Mouse (Mus musculus) forebrain, postnatal 0 days (tissue): ENCODE data around the gene Tinagl1. TPM values are rescaled to one million over a fixed set of nuclear protein-coding genes. Genes with fewer than 3 reads are reported as not detected.

Source experiments
- ATAC-seq: fragments of 200-750 bp; cut with Nextera tagmentation; 2 replicates; pipeline ENCODE4 v1.8.0; 2017; ENCODE audit warnings: mild to moderate bottlenecking, moderate library complexity
- DNase-seq: peaks from one replicate; pipeline ENCODE4 v3.0.0-alpha.2; 2015
- H3K27ac ChIP-seq: fragments of 300-500 bp; sonication (generic); 2 replicates; pipeline ENCODE4 v1.5.1; 2014; ENCODE audit warnings: low read depth, mild to moderate bottlenecking, antibody characterized with exemption, low read length, moderate library complexity, mixed read lengths
- H3K27me3 ChIP-seq: fragments of 300-500 bp; sonication (generic); 2 replicates; pipeline ENCODE4 v1.6.1; 2014; ENCODE audit warnings: mild to moderate bottlenecking, low read length, mixed read lengths; ENCODE audit not compliant: insufficient read depth
- H3K36me3 ChIP-seq: fragments of 300-500 bp; sonication (generic); 2 replicates; pipeline ENCODE4 v1.6.1; 2014; ENCODE audit warnings: mild to moderate bottlenecking, moderate library complexity; ENCODE audit not compliant: insufficient read depth
- H3K4me1 ChIP-seq: fragments of 300-500 bp; sonication (generic); 2 replicates; pipeline ENCODE4 v1.6.1; 2014; ENCODE audit warnings: antibody characterized with exemption; ENCODE audit not compliant: insufficient read depth
- H3K4me2 ChIP-seq: fragments of 300-500 bp; sonication (generic); 2 replicates; pipeline ENCODE4 v1.6.1; 2014; ENCODE audit warnings: low read depth, mild to moderate bottlenecking, moderate library complexity
- H3K4me3 ChIP-seq: fragments of 300-500 bp; sonication (generic); 2 replicates; pipeline ENCODE4 v1.5.1; 2014; ENCODE audit warnings: low read depth, low read length, mixed read lengths
- H3K9ac ChIP-seq: fragments of 300-500 bp; sonication (generic); 2 replicates; pipeline ENCODE4 v1.6.1; 2014; ENCODE audit warnings: mild to moderate bottlenecking
- H3K9me3 ChIP-seq: fragments of 300-500 bp; sonication (generic); 2 replicates; pipeline ENCODE4 v1.6.1; 2016; ENCODE audit warnings: low read length
- CTCF ChIP-seq: sonication (generic); IDR thresholded peaks from 2 replicates; pipeline ENCODE4 v1.5.1; 2016; ENCODE audit warnings: antibody characterized with exemption, control low read depth, low read depth
- WGBS: fragments of 180-500 bp; shearing (Covaris S2); extraction: QIAGEN DNeasy Blood & Tissue Kit; methylation state at CpG from one replicate; pipeline ENCODE4 v1.1.7; 2014; 5-methylcytosine and 5-hydroxymethylcytosine counted together
- polyA plus RNA-seq: library from polyadenylated mRNA; unstranded; fragments of >200 nt; fragmentation: Nextera tagmentation; extraction: Ambion mirVana; gene quantifications from 2 replicates; pipeline ENCODE4 v1.2.1, GENCODE M21; 2015
- total RNA-seq: library from RNA; depleted of rRNA; stranded (reverse); fragments of >200 nt; gene quantifications from 2 replicates; pipeline ENCODE4 v1.2.3, GENCODE M21; 2014

The Tinagl1 gene
- total and polyA plus RNA-seq, 2 experiments from 2014 or later, result 4.5 to 6.7 TPM

- H3K4me3 ChIP-seq, result no peak overlapping the region
- DNase-seq (no peak), ATAC-seq (no peak)
- no peak overlapping the region for H3K27ac ChIP-seq
- H3K27me3 ChIP-seq, result peaks cover 15% of the 10 kb centered on the region; the same call in 1 of the 2 replicates
- no peaks in the 10 kb centered on the region for H3K36me3 ChIP-seq
- no peak for TF ChIP-seq CTCF
- WGBS, result 69% methylated on average over 8 of the region's 8 CpGs
- H3K9ac ChIP-seq, result no peak overlapping the region
- no peak overlapping the region for H3K4me2 ChIP-seq
- H3K9me3 ChIP-seq, result no peaks in the 10 kb centered on the region
- no peaks in the 10 kb centered on the region for H3K4me1 ChIP-seq
These were observed 8.3 kb downstream of the Tinagl1 start for GRCm38 (mm10) chr4:130166592-130166991.

GRCm38 (mm10) chr4:130166061-130166460 is 8.9 kb downstream of the Tinagl1 start:
- Histone ChIP-seq H3K9me3 (no peaks in the 10 kb centered on the region), H3K4me1 (no peaks in the 10 kb centered on the region)
- 79% methylated on average over 18 of the region's 18 CpGs for WGBS

GRCm38 (mm10) chr4:130164121-130164520 is 10.8 kb downstream of the Tinagl1 start:
- Histone ChIP-seq H3K4me2 (no peak overlapping the region), H3K4me3 (no peak overlapping the region), H3K36me3 (no peaks in the 10 kb centered on the region), H3K9ac (no peak overlapping the region), H3K4me1 (no peaks in the 10 kb centered on the region), H3K27ac (no peak overlapping the region), H3K9me3 (no peaks in the 10 kb centered on the region), H3K27me3 (peaks cover 15% of the 10 kb centered on the region; the same call in 1 of the 2 replicates)
- DNase-seq (no peak), ATAC-seq (no peak)
- WGBS, result 71% methylated on average over 6 of the region's 6 CpGs
- no peak for TF ChIP-seq CTCF

More at GRCm38 (mm10) chr4:130166061-130166460, 8.9 kb downstream of the Tinagl1 start:
- peaks cover 15% of the 10 kb centered on the region; the same call in 1 of the 2 replicates for H3K27me3 ChIP-seq
- no peak for DNase-seq
- no peak for ATAC-seq
- H3K27ac ChIP-seq, result no peak overlapping the region
- no peak overlapping the region for H3K9ac ChIP-seq
- H3K4me2 ChIP-seq, result no peak overlapping the region
- no peak for TF ChIP-seq CTCF
- H3K36me3 ChIP-seq, result no peaks in the 10 kb centered on the region
- H3K4me3 ChIP-seq, result no peak overlapping the region

GRCm38 (mm10) chr4:130163391-130163861 is 11.5 kb downstream of the Tinagl1 start:
- Histone ChIP-seq H3K27me3 (peaks cover 15% of the 10 kb centered on the region; the same call in 1 of the 2 replicates), H3K4me1 (no peaks in the 10 kb centered on the region), H3K4me2 (no peak overlapping the region), H3K9me3 (no peaks in the 10 kb centered on the region), H3K9ac (no peak overlapping the region), H3K36me3 (no peaks in the 10 kb centered on the region), H3K4me3 (no peak overlapping the region), H3K27ac (no peak overlapping the region)
- no peak for DNase-seq
- ATAC-seq, result no peak
- no peak for TF ChIP-seq CTCF
- 9% methylated on average over 20 of the region's 20 CpGs for WGBS

GRCm38 (mm10) chr4:130161349-130161748 is 13.6 kb downstream of the Tinagl1 start:
- Histone ChIP-seq H3K9me3 (no peaks in the 10 kb centered on the region), H3K4me2 (no peak overlapping the region), H3K9ac (no peak overlapping the region), H3K27me3 (peaks cover 15% of the 10 kb centered on the region; the same call in 1 of the 2 replicates), H3K27ac (no peak overlapping the region), H3K36me3 (no peaks in the 10 kb centered on the region), H3K4me1 (no peaks in the 10 kb centered on the region), H3K4me3 (no peak overlapping the region)
- 14% methylated on average over 4 of the region's 4 CpGs for WGBS
- no peak for DNase-seq
- no peak for TF ChIP-seq CTCF
- ATAC-seq, result no peak

- no peak overlapping the region for H3K27ac ChIP-seq
- no peak overlapping the region for H3K4me2 ChIP-seq
- 69% methylated on average over 12 of the region's 12 CpGs for WGBS
- no peak for TF ChIP-seq CTCF
- DNase-seq (no peak), ATAC-seq (no peak)
- no peaks in the 10 kb centered on the region for H3K36me3 ChIP-seq
- H3K9ac ChIP-seq, result no peak overlapping the region
- H3K4me3 ChIP-seq, result no peak overlapping the region
- peaks cover 7% of the 10 kb centered on the region for H3K27me3 ChIP-seq
- H3K4me1 ChIP-seq, result no peaks in the 10 kb centered on the region
- no peaks in the 10 kb centered on the region for H3K9me3 ChIP-seq
These were observed 18.0 kb downstream of the Tinagl1 start for GRCm38 (mm10) chr4:130156812-130157371.

- no peaks in the 10 kb centered on the region for H3K4me1 ChIP-seq
- H3K27me3 ChIP-seq, result peaks cover 7% of the 10 kb centered on the region
- DNase-seq (no peak), ATAC-seq (no peak)
- H3K36me3 ChIP-seq, result no peaks in the 10 kb centered on the region
- H3K27ac ChIP-seq, result no peak overlapping the region
- H3K4me3 ChIP-seq, result no peak overlapping the region
- H3K4me2 ChIP-seq, result no peak overlapping the region
- WGBS, result 72% methylated on average over 3 of the region's 3 CpGs
- H3K9me3 ChIP-seq, result no peaks in the 10 kb centered on the region
- H3K9ac ChIP-seq, result no peak overlapping the region
- TF ChIP-seq CTCF, result no peak
These were observed 20.7 kb downstream of the Tinagl1 start for GRCm38 (mm10) chr4:130154250-130154649.
